Comparison of ENCODE assay signal across 24 mouse cellular contexts in genomic region chr1:38591194-38591593, GRCm38 (mm10).
DNase-seq lines count a peak whose midpoint lies in the region; ATAC-seq lines count a peak whose summit lies in the region.
"Had no signal": no experiment of that assay in that cellular context is flagged by ENCODE, and none has a peak within 500 bp of the region (broad histone marks: within the 10 kb centered on the region; RNA-seq: fewer than 3 reads in every experiment).

No protein-coding gene starts in this region.

- no peak for ATAC-seq in heart, embryonic 12.5 days (ENCODE audit: insufficient number of reproducible peaks, low FRiP score)
- no peak for ATAC-seq in hindbrain, embryonic 14.5 days (ENCODE audit: low FRiP score)
- ATAC-seq in hindbrain, embryonic 16.5 days, result no peak
- ATAC-seq in midbrain, embryonic 14.5 days (ENCODE audit: low FRiP score, low TSS enrichment), result no peak
- ATAC-seq: activated CD4-positive, CD25-positive, alpha-beta regulatory T cell, adult 4 months; forebrain, embryonic 15.5 days had no signal

- peak; percentile 42 for DNase-seq in heart, adult 11 months
- DNase-seq in hindbrain, embryonic 14.5 days (ENCODE audit: low spot score), result no peak
- DNase-seq in lung, postnatal 36 days, result peak; percentile 34
- no peak for DNase-seq in lung, adult 18-20 months
- no peak for DNase-seq in midbrain, embryonic 14.5 days
- no peak for DNase-seq in midbrain, embryonic 10.5 days (ENCODE audit: low spot score)
- DNase-seq: adrenal gland, adult 8-10 months; adrenal gland, postnatal 25 days; cerebellum, adult 11-12 months; cerebellum, adult 8-10 months; cerebellum, postnatal 10 days; cerebellum, postnatal 36 days; embryo, embryonic 11 days; gastrocnemius, postnatal 25 days; heart, adult 2 months had no signal

- H3K36me3 ChIP-seq in heart, embryonic 12.5 days, result no peaks in the 10 kb centered on the region
- no peaks in the 10 kb centered on the region for H3K36me3 ChIP-seq in hindbrain, embryonic 14.5 days (replicated peaks; ENCODE audit: control insufficient read depth, insufficient read depth)
- no peaks in the 10 kb centered on the region for H3K36me3 ChIP-seq in hindbrain, embryonic 16.5 days (ENCODE audit: control insufficient read depth, insufficient read depth, low read length)
- no peaks in the 10 kb centered on the region for H3K36me3 ChIP-seq in midbrain, embryonic 14.5 days (ENCODE audit: control insufficient read depth, insufficient read depth, low read length)
- H3K36me3 ChIP-seq in midbrain, embryonic 10.5 days, result no peaks in the 10 kb centered on the region; the same call in 1 of the 2 replicates
- H3K36me3 ChIP-seq: forebrain, embryonic 12.5 days; forebrain, embryonic 15.5 days had no signal

- no peaks in the 10 kb centered on the region for H3K27me3 ChIP-seq in heart, embryonic 12.5 days (replicated peaks)
- no peaks in the 10 kb centered on the region for H3K27me3 ChIP-seq in hindbrain, embryonic 14.5 days (ENCODE audit: control insufficient read depth, insufficient read depth, low read length)
- no peaks in the 10 kb centered on the region for H3K27me3 ChIP-seq in hindbrain, embryonic 16.5 days (replicated peaks; ENCODE audit: control insufficient read depth, insufficient read depth, low read length)
- H3K27me3 ChIP-seq in midbrain, embryonic 14.5 days (ENCODE audit: control insufficient read depth, insufficient read depth, low read length), result no peaks in the 10 kb centered on the region
- H3K27me3 ChIP-seq in midbrain, embryonic 10.5 days (ENCODE audit: low read depth, poor library complexity, severe bottlenecking), result no peaks in the 10 kb centered on the region
- H3K27me3 ChIP-seq: embryonic facial prominence, embryonic 13.5 days; forebrain, embryonic 12.5 days; forebrain, embryonic 15.5 days had no signal

- H3K9me3 ChIP-seq in heart, embryonic 12.5 days (replicated peaks), result peaks cover 4% of the 10 kb centered on the region; the same call in 1 of the 2 replicates
- H3K9me3 ChIP-seq in hindbrain, embryonic 14.5 days (ENCODE audit: control insufficient read depth, low read length), result no peaks in the 10 kb centered on the region
- no peaks in the 10 kb centered on the region for H3K9me3 ChIP-seq in hindbrain, embryonic 16.5 days (ENCODE audit: control insufficient read depth, low read length)
- no peaks in the 10 kb centered on the region for H3K9me3 ChIP-seq in midbrain, embryonic 14.5 days (ENCODE audit: control insufficient read depth, low read length)
- peaks cover 3% of the 10 kb centered on the region; the same call in 1 of the 2 replicates for H3K9me3 ChIP-seq in midbrain, embryonic 10.5 days (replicated peaks)
- H3K9me3 ChIP-seq: embryonic facial prominence, embryonic 13.5 days; forebrain, embryonic 12.5 days; forebrain, embryonic 15.5 days; heart, embryonic 10.5 days had no signal

- no peak overlapping the region for H3K9ac ChIP-seq in heart, embryonic 12.5 days
- no peak overlapping the region for H3K9ac ChIP-seq in hindbrain, embryonic 14.5 days
- no peak overlapping the region for H3K9ac ChIP-seq in hindbrain, embryonic 16.5 days (ENCODE audit: low read depth, low read length)
- no peak overlapping the region for H3K9ac ChIP-seq in midbrain, embryonic 14.5 days (replicated peaks; ENCODE audit: low read length)
- H3K9ac ChIP-seq: embryonic facial prominence, embryonic 13.5 days; forebrain, embryonic 12.5 days; forebrain, embryonic 15.5 days had no signal

- no peak overlapping the region for H3K4me2 ChIP-seq in heart, embryonic 12.5 days
- H3K4me2 ChIP-seq in hindbrain, embryonic 14.5 days (replicated peaks), result no peak overlapping the region
- H3K4me2 ChIP-seq in hindbrain, embryonic 16.5 days (ENCODE audit: low read length), result no peak overlapping the region
- H3K4me2 ChIP-seq in midbrain, embryonic 14.5 days (ENCODE audit: low read length), result no peak overlapping the region
- H3K4me2 ChIP-seq: embryonic facial prominence, embryonic 13.5 days; forebrain, embryonic 12.5 days; forebrain, embryonic 15.5 days had no signal

- H3K4me3 ChIP-seq in heart, embryonic 12.5 days, result no peak overlapping the region
- H3K4me3 ChIP-seq in hindbrain, embryonic 14.5 days (replicated peaks; ENCODE audit: low read length), result no peak overlapping the region
- H3K4me3 ChIP-seq in hindbrain, embryonic 16.5 days (ENCODE audit: low read length), result no peak overlapping the region
- H3K4me3 ChIP-seq in midbrain, embryonic 14.5 days (replicated peaks; ENCODE audit: low read depth, low read length), result no peak overlapping the region
- no peak overlapping the region for H3K4me3 ChIP-seq in midbrain, embryonic 10.5 days
- H3K4me3 ChIP-seq: embryonic facial prominence, embryonic 10.5 days; embryonic facial prominence, embryonic 13.5 days; erythroblast, embryonic 14.5 days; forebrain, embryonic 12.5 days; forebrain, embryonic 15.5 days; heart, adult 2 months; heart, embryonic 10.5 days had no signal

- no peak overlapping the region for H3K27ac ChIP-seq in heart, embryonic 12.5 days (ENCODE audit: poor library complexity, severe bottlenecking)
- 0 out of 2 replicates have a peak overlapping the region, but pooled peaks have one; percentile 14 for H3K27ac ChIP-seq in hindbrain, embryonic 14.5 days
- H3K27ac ChIP-seq in hindbrain, embryonic 16.5 days (ENCODE audit: low read depth, low read length), result no peak overlapping the region
- 0 out of 2 replicates have a peak overlapping the region, but pooled peaks have one; percentile 1 for H3K27ac ChIP-seq in midbrain, embryonic 14.5 days (replicated peaks; ENCODE audit: low read depth, low read length)
- no peak overlapping the region for H3K27ac ChIP-seq in midbrain, embryonic 10.5 days (replicated peaks)
- H3K27ac ChIP-seq: embryonic facial prominence, embryonic 10.5 days; embryonic facial prominence, embryonic 13.5 days; forebrain, embryonic 12.5 days; forebrain, embryonic 15.5 days; heart, adult 2 months; heart, embryonic 10.5 days had no signal

- WGBS in heart, embryonic 12.5 days, result 69% methylated on average over 8 of the region's 8 CpGs
- 74% methylated on average over 8 of the region's 8 CpGs for WGBS in hindbrain, embryonic 14.5 days
- 70% methylated on average over 8 of the region's 8 CpGs for WGBS in hindbrain, embryonic 16.5 days
- WGBS in midbrain, embryonic 14.5 days, result 83% methylated on average over 8 of the region's 8 CpGs
- 85% methylated on average over 8 of the region's 8 CpGs for WGBS in midbrain, embryonic 10.5 days

- peaks cover 18% of the 10 kb centered on the region for H3K4me1 ChIP-seq in heart, embryonic 12.5 days (replicated peaks)
- peaks cover 32% of the 10 kb centered on the region for H3K4me1 ChIP-seq in hindbrain, embryonic 14.5 days (replicated peaks; ENCODE audit: control insufficient read depth, insufficient read depth, low read length)
- peaks cover 11% of the 10 kb centered on the region for H3K4me1 ChIP-seq in hindbrain, embryonic 16.5 days (ENCODE audit: control insufficient read depth, insufficient read depth, low read depth, low read length)
- H3K4me1 ChIP-seq in midbrain, embryonic 14.5 days (ENCODE audit: control insufficient read depth, insufficient read depth, low read length), result 0 out of 2 replicates have a peak, but pooled peaks cover 14% of the 10 kb centered on the region
- H3K4me1 ChIP-seq in midbrain, embryonic 10.5 days, result peaks cover 10% of the 10 kb centered on the region

Comparison
In these comparisons a context has a peak if more than half of its experiments do, and no peak if none do; other contexts are left out.
1. DNase-seq: peak in heart, adult 11 months (single experiment) and lung, postnatal 36 days (single experiment); none in hindbrain, embryonic 14.5 days (single experiment), lung, adult 18-20 months (0 of 2), midbrain, embryonic 14.5 days (single experiment) and midbrain, embryonic 10.5 days (single experiment).
2. H3K27ac ChIP-seq: peak in hindbrain, embryonic 14.5 days (single experiment) and midbrain, embryonic 14.5 days (single experiment); none in heart, embryonic 12.5 days (single experiment), hindbrain, embryonic 16.5 days (single experiment) and midbrain, embryonic 10.5 days (single experiment).